Mouse (Mus musculus) liver, embryonic 16.5 days (tissue): ENCODE data around the gene Tmem256. TPM values are rescaled to one million over a fixed set of nuclear protein-coding genes. Genes with fewer than 3 reads are reported as not detected.
A peak's percentile ranks its signal among the peaks of the same experiment; 100 is the strongest.

Experiments used
- ATAC-seq: fragments of 200-750 bp; cut with Nextera tagmentation; 2 replicates; pipeline ENCODE4 v1.8.0; 2017; ENCODE audit warnings: low read depth, mild to moderate bottlenecking, moderate number of reproducible peaks, moderate library complexity
- H3K27ac ChIP-seq: fragments of 300-500 bp; sonication (generic); 2 replicates; pipeline ENCODE4 v1.5.1; 2014; ENCODE audit warnings: mild to moderate bottlenecking, low read length
- H3K27me3 ChIP-seq: fragments of 300-500 bp; sonication (generic); 2 replicates; pipeline ENCODE4 v1.6.1; 2014; ENCODE audit warnings: low read depth, low read length, mixed read lengths; ENCODE audit not compliant: control insufficient read depth, insufficient read depth
- H3K36me3 ChIP-seq: fragments of 300-500 bp; sonication (generic); 2 replicates; pipeline ENCODE4 v1.6.1; 2014; ENCODE audit warnings: mild to moderate bottlenecking; ENCODE audit not compliant: control insufficient read depth, insufficient read depth
- H3K4me1 ChIP-seq: fragments of 300-500 bp; sonication (generic); 2 replicates; pipeline ENCODE4 v1.6.1; 2014; ENCODE audit warnings: low read depth, low read length, mixed read lengths; ENCODE audit not compliant: control insufficient read depth
- H3K4me2 ChIP-seq: fragments of 300-500 bp; sonication (generic); 2 replicates; pipeline ENCODE4 v1.6.1; 2014; ENCODE audit warnings: low read depth, low read length, mixed read lengths
- H3K4me3 ChIP-seq: fragments of 300-500 bp; sonication (generic); 2 replicates; pipeline ENCODE4 v1.5.1; 2014; ENCODE audit warnings: low read depth, mild to moderate bottlenecking, low read length
- H3K9ac ChIP-seq: fragments of 300-500 bp; sonication (generic); 2 replicates; pipeline ENCODE4 v1.6.1; 2014; ENCODE audit warnings: low read depth, low read length
- H3K9me3 ChIP-seq: fragments of 300-500 bp; sonication (generic); replicated peaks from 2 replicates; pipeline ENCODE4 v1.6.1; 2016; ENCODE audit warnings: low read length; ENCODE audit not compliant: control insufficient read depth
- WGBS: fragments of 180-500 bp; shearing (Covaris S2); extraction: QIAGEN DNeasy Blood & Tissue Kit; methylation state at CpG from one replicate; pipeline ENCODE4 v1.1.7; 2014; ENCODE audit not compliant: insufficient replicate concordance; 5-methylcytosine and 5-hydroxymethylcytosine counted together
- polyA plus RNA-seq: library from polyadenylated mRNA; unstranded; fragments of >200 nt; fragmentation: Nextera tagmentation; extraction: Ambion mirVana; gene quantifications from 2 replicates; pipeline ENCODE4 v1.2.1, GENCODE M21; 2015

Tmem256 gene
- polyA plus RNA-seq, 1 experiment from 2014 or later = 404 TPM

DNA sequence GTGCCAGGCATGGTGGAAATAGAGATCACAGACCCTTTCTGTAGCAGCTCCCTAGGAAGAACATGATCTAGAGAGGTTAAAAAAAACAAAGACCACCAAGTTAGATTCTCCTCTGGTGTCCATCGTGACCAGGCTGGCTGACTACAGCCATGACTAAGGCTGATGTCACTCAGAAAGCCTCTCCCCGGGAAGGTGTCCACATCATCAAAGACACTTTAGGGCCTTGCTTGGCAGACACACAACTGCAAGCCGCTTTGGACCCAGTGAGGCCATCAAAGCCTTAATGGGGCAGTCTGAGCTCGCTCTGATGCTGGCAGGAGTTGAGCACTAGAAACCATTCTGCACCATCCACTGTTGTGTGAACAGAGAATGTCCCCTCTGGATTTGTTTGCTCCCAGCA lies 34.1 kb downstream of the Tmem256 start:
- Histone ChIP-seq H3K4me2 (no peak overlapping the region), H3K27me3 (no peaks in the 10 kb centered on the region), H3K9ac (no peak overlapping the region), H3K36me3 (no peaks in the 10 kb centered on the region), H3K4me1 (peaks cover 27% of the 10 kb centered on the region), H3K4me3 (no peak overlapping the region), H3K9me3 (no peaks in the 10 kb centered on the region), H3K27ac (no peak overlapping the region)
- no peak for ATAC-seq
- WGBS = 72% methylated on average over 4 of the region's 4 CpGs

DNA sequence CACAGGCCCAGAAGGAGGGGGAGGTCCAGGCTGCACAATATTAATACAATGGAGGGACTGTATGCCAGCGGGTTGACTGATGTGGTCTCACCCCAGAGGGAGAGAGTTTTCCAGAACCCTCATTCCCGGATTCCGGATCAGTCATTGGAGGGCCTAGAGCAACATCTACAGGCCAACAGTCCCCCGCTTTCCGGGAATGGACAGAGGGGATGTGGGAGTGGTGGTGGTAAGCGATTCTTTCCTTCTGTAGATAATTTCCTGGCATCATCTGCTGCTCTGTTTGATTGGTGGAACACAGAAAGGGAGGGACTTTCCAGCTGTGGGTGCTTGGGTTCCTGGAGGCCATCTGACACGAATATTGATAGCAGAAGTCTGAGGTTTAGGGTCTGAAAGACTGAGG lies 37.9 kb downstream of the Tmem256 start:
- Histone ChIP-seq H3K4me2 (no peak overlapping the region), H3K4me1 (peaks cover 59% of the 10 kb centered on the region), H3K27ac (no peak overlapping the region), H3K4me3 (no peak overlapping the region), H3K27me3 (no peaks in the 10 kb centered on the region), H3K36me3 (no peaks in the 10 kb centered on the region), H3K9ac (no peak overlapping the region), H3K9me3 (no peaks in the 10 kb centered on the region)
- WGBS = 39% methylated on average over 7 of the region's 7 CpGs
- no peak for ATAC-seq

DNA sequence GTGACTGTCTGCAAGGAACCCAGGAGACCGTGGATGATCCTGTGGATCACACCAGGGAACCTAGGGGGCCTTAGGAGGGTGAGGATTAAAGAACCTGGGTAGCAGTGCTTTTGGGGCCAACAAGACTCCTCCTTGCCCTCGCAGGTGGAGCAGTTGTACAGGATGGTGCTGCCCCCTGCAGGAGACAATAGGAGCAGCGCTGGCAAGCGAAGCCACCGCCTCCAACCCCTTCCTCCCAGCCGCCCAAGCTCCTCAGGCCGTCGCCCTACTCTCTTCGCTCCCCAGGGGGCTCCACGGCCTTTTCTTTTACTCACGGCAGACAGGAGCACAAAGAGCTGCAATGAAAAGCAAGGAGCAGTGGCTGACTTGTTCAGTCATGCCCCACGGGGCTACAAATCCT lies 38.6 kb downstream of the Tmem256 start:
- H3K4me2 ChIP-seq = 0 out of 2 replicates have a peak overlapping the region, but pooled peaks have one; percentile 14
- peaks cover 65% of the 10 kb centered on the region for H3K4me1 ChIP-seq
- H3K4me3 ChIP-seq = no peak overlapping the region
- H3K9ac ChIP-seq = peak overlapping the region; percentile 4; the same call in 1 of the 2 replicates
- 2% methylated on average over 12 of the region's 12 CpGs for WGBS
- peak; percentile 35; the same call in 1 of the 2 replicates for ATAC-seq
- no peaks in the 10 kb centered on the region for H3K27me3 ChIP-seq
- no peaks in the 10 kb centered on the region for H3K9me3 ChIP-seq
- H3K27ac ChIP-seq = no peak overlapping the region
- H3K36me3 ChIP-seq = no peaks in the 10 kb centered on the region

DNA sequence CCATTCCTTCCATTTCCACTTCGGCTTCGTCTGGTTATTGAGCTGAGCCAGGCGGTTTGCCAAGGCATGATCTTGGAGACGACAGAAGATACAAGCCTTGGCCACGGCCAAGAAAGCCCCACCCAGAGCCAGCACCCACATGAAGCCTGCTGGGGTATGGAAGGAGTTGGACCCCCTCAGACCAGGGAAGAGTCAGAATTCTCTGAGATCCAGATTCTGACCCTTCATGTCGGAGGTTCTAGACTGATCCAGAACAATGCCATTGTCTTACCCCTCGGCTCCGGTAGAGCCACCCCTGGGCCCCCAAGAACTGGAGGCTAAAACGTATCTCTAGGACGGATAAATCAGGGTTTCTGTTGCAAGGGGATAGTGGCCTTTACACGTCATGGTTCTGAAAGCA lies 39.6 kb downstream of the Tmem256 start, which contains the start of gene Tmem95:
Tmem95 (minus strand) TSS at position 141 of the 400 bp plus-strand sequence.
- H3K9me3 ChIP-seq = no peaks in the 10 kb centered on the region
- H3K9ac ChIP-seq = 0 out of 2 replicates have a peak within 1 kb of the TSS, but pooled peaks have one; percentile 35
- peak within 1 kb of the TSS; percentile 77 for H3K27ac ChIP-seq
- no peaks in the 10 kb centered on the region for H3K36me3 ChIP-seq
- H3K4me3 ChIP-seq = no peak within 1 kb of the TSS
- 0 out of 2 replicates have a peak within 1 kb of the TSS, but pooled peaks have one; percentile 14 for H3K4me2 ChIP-seq
- WGBS = 74% methylated on average over 11 of the region's 11 CpGs
- no peak for ATAC-seq
- peaks cover 67% of the 10 kb centered on the region for H3K4me1 ChIP-seq
- no peaks in the 10 kb centered on the region for H3K27me3 ChIP-seq

DNA sequence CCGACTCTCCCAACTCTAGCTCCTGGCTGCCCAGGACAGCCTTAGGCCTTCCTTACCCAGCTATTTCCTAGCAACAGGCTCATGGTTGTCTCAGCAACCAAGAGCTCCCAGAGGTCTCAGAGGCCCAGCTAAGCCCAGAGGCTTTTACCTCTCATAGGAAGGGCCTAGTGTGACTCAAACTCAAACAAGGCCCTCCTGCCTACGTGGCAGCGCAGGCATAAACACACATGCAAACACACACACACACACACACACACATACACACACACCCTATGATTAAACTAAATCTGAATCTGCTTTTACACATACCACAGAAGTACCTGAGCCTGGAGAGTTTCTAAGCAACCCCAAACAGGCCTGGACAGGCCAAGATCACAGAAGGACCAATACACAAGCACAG lies 40.1 kb downstream of the Tmem256 start:
- Histone ChIP-seq H3K36me3 (no peaks in the 10 kb centered on the region), H3K4me1 (peaks cover 67% of the 10 kb centered on the region), H3K27ac (peak overlapping the region; percentile 77), H3K9ac (0 out of 2 replicates have a peak overlapping the region, but pooled peaks have one; percentile 35), H3K4me3 (no peak overlapping the region), H3K27me3 (no peaks in the 10 kb centered on the region), H3K4me2 (no peak overlapping the region), H3K9me3 (no peaks in the 10 kb centered on the region)
- no peak for ATAC-seq
- 76% methylated on average over 3 of the region's 3 CpGs for WGBS

- Histone ChIP-seq H3K27ac (peak overlapping the region; percentile 77), H3K27me3 (no peaks in the 10 kb centered on the region), H3K4me2 (peak overlapping the region; percentile 93), H3K4me1 (peaks cover 72% of the 10 kb centered on the region), H3K4me3 (no peak overlapping the region), H3K36me3 (no peaks in the 10 kb centered on the region), H3K9ac (peak overlapping the region; percentile 35), H3K9me3 (no peaks in the 10 kb centered on the region)
- ATAC-seq = peak; percentile 37
- WGBS = 27% methylated on average over 6 of the region's 6 CpGs
These were observed 40.6 kb downstream of the Tmem256 start for GRCm38 (mm10) chr11:69878952-69879351.

DNA sequence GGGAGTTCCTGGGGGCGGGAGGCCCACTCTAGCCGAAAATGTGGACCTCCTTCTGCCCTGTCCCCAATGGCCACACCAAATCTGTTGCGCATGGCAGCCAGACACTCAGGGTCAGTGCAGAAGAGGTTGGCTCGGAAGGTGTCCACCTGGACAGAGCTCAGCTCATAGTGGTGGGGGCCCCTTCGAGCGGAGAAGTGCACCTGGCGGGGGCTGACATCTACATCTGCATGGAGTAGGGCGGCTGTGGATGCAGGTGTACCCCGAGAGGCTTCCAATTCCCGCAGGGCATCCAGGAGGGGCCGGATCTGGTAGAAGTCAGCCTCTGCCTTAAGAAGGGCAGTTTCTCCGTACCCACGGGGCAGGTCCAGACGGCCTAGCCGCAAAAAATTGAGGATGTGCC lies 41.4 kb downstream of the Tmem256 start:
- no peaks in the 10 kb centered on the region for H3K27me3 ChIP-seq
- ATAC-seq = no peak
- no peaks in the 10 kb centered on the region for H3K9me3 ChIP-seq
- peak overlapping the region; percentile 72; the same call in 1 of the 2 replicates for H3K9ac ChIP-seq
- WGBS = 69% methylated on average over 15 of the region's 15 CpGs
- H3K4me2 ChIP-seq = peak overlapping the region; percentile 93
- peak overlapping the region; percentile 77 for H3K27ac ChIP-seq
- peak overlapping the region; percentile 67 for H3K4me3 ChIP-seq
- H3K4me1 ChIP-seq = peaks cover 72% of the 10 kb centered on the region
- no peaks in the 10 kb centered on the region for H3K36me3 ChIP-seq

DNA sequence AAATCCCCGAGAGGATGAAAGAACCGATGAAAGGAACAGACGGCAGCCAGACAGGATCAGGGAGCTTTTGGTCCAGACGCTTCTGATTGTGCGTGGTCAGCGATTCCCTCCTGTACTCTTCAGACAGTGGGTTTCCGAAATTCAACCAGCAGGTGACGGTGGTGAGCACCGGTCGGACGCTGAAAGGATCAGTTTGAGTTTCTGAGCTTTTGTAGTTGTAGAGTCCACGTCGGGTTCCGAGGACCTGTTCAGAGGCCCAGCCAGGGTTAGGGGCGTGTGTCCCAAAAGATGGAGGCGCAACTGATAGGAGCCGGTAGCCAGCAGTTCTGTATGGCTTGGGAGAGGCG lies 42.2 kb downstream of the Tmem256 start:
- H3K9me3 ChIP-seq = no peaks in the 10 kb centered on the region
- H3K4me2 ChIP-seq = peak overlapping the region; percentile 93
- H3K4me3 ChIP-seq = peak overlapping the region; percentile 67
- WGBS = under 1% methylated on average over 18 of the region's 18 CpGs
- H3K27me3 ChIP-seq = no peaks in the 10 kb centered on the region
- peaks cover 68% of the 10 kb centered on the region for H3K4me1 ChIP-seq
- peak; percentile 28 for ATAC-seq
- no peaks in the 10 kb centered on the region for H3K36me3 ChIP-seq
- peak overlapping the region; percentile 72 for H3K9ac ChIP-seq
- peak overlapping the region; percentile 92 for H3K27ac ChIP-seq

- H3K27ac ChIP-seq = peak within 1 kb of the TSS; percentile 92
- no peaks in the 10 kb centered on the region for H3K27me3 ChIP-seq
- H3K9ac ChIP-seq = peak within 1 kb of the TSS; percentile 72
- H3K4me2 ChIP-seq = peak within 1 kb of the TSS; percentile 93
- WGBS = under 1% methylated on average over 46 of the region's 46 CpGs
- H3K36me3 ChIP-seq = no peaks in the 10 kb centered on the region
- ATAC-seq = peak; percentile 84
- H3K9me3 ChIP-seq = no peaks in the 10 kb centered on the region
- peaks cover 62% of the 10 kb centered on the region for H3K4me1 ChIP-seq
- peak within 1 kb of the TSS; percentile 67 for H3K4me3 ChIP-seq
These were observed 42.7 kb downstream of the Tmem256 start, which contains the start of gene Kctd11 for GRCm38 (mm10) chr11:69880853-69881603. Kctd11 (minus strand) TSS chr11:69881406.
